ENCODE assay signal across 12 mouse cellular contexts in the genomic region with DNA sequence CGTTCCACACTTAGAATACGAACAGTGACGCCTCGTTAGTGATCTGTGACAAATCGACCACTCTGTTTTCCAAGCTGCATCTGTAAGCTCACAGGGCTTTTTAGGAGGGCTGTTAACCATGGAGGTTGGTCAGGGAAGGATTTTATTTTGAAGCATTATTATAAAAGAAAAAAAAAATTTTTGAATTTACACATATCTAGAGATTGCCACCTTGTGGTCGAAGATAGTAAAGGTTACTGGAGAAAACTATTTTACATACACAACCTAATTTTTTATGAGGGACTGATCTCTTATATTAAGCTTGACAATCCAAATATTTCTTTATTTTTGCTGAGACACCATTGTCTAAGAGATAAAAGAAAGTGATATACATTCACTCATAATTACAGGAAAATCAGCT.
DNase-seq lines count a peak whose midpoint lies in the region; ATAC-seq and TF ChIP-seq lines count a peak whose summit lies in the region.
"Had no signal": no experiment of that assay in that cellular context is flagged by ENCODE, and none has a peak within 500 bp of the region (broad histone marks: within the 10 kb centered on the region; RNA-seq: fewer than 3 reads in every experiment).

No protein-coding gene starts in this region.

- no peak overlapping the region for H3K4me2 ChIP-seq in hindbrain, postnatal 0 days (ENCODE audit: low read depth, low read length)
- H3K4me2 ChIP-seq in hindbrain, embryonic 13.5 days, result no peak overlapping the region
- no peak overlapping the region for H3K4me2 ChIP-seq in midbrain, postnatal 0 days (ENCODE audit: low read depth, low read length, poor library complexity, severe bottlenecking)
- no peak overlapping the region for H3K4me2 ChIP-seq in midbrain, embryonic 15.5 days
- H3K4me2 ChIP-seq in neural tube, embryonic 15.5 days, result no peak overlapping the region
- H3K4me2 ChIP-seq: lung, embryonic 15.5 days had no signal

- H3K4me1 ChIP-seq in hindbrain, postnatal 0 days (ENCODE audit: insufficient read depth, low read length), result no peaks in the 10 kb centered on the region; the same call in 1 of the 2 replicates
- H3K4me1 ChIP-seq in hindbrain, embryonic 13.5 days (replicated peaks), result peaks cover 9% of the 10 kb centered on the region
- H3K4me1 ChIP-seq in midbrain, postnatal 0 days (ENCODE audit: insufficient read depth, low read length), result peaks cover 5% of the 10 kb centered on the region; the same call in 1 of the 2 replicates
- peaks cover 14% of the 10 kb centered on the region for H3K4me1 ChIP-seq in midbrain, embryonic 15.5 days
- no peaks in the 10 kb centered on the region for H3K4me1 ChIP-seq in cortical plate, adult 2 months (ENCODE audit: control insufficient read depth, insufficient read depth, low read length)
- peaks cover 8% of the 10 kb centered on the region; the same call in 1 of the 2 replicates for H3K4me1 ChIP-seq in neural tube, embryonic 15.5 days
- H3K4me1 ChIP-seq: lung, embryonic 15.5 days had no signal

- ATAC-seq in hindbrain, postnatal 0 days, result no peak
- no peak for ATAC-seq in hindbrain, embryonic 13.5 days (ENCODE audit: low FRiP score)
- ATAC-seq in midbrain, postnatal 0 days (ENCODE audit: low FRiP score), result no peak
- ATAC-seq in midbrain, embryonic 15.5 days (replicated peaks), result no peak
- ATAC-seq in neural tube, embryonic 15.5 days (ENCODE audit: low FRiP score), result no peak
- ATAC-seq: activated CD4-positive, CD25-positive, alpha-beta regulatory T cell, adult 4 months had no signal

- peak; percentile 76 for DNase-seq in hindbrain, postnatal 0 days (ENCODE audit: low spot score)
- peak; percentile 73 for DNase-seq in midbrain, postnatal 0 days (ENCODE audit: low spot score)
- no peak for DNase-seq in testis, postnatal 14 days (ENCODE audit: low spot score)
- DNase-seq: cerebellum, postnatal 14 days; heart, postnatal 14 days; kidney, adult 9 months had no signal

- no peak overlapping the region for H3K27ac ChIP-seq in hindbrain, postnatal 0 days
- H3K27ac ChIP-seq in hindbrain, embryonic 13.5 days, result no peak overlapping the region
- H3K27ac ChIP-seq in midbrain, postnatal 0 days (ENCODE audit: low read depth, low read length), result no peak overlapping the region
- H3K27ac ChIP-seq in midbrain, embryonic 15.5 days, result no peak overlapping the region
- no peak overlapping the region for H3K27ac ChIP-seq in cortical plate, adult 2 months (ENCODE audit: insufficient read depth, low read length)
- H3K27ac ChIP-seq in neural tube, embryonic 15.5 days (replicated peaks), result no peak overlapping the region
- H3K27ac ChIP-seq: lung, embryonic 15.5 days had no signal

- no peaks in the 10 kb centered on the region for H3K36me3 ChIP-seq in hindbrain, postnatal 0 days (ENCODE audit: insufficient read depth, low read length)
- H3K36me3 ChIP-seq in hindbrain, embryonic 13.5 days, result no peaks in the 10 kb centered on the region
- H3K36me3 ChIP-seq in midbrain, postnatal 0 days (ENCODE audit: insufficient read depth, low read length), result no peaks in the 10 kb centered on the region
- no peaks in the 10 kb centered on the region for H3K36me3 ChIP-seq in midbrain, embryonic 15.5 days (replicated peaks)
- H3K36me3 ChIP-seq in neural tube, embryonic 15.5 days, result no peaks in the 10 kb centered on the region
- H3K36me3 ChIP-seq: lung, embryonic 15.5 days had no signal

- no peaks in the 10 kb centered on the region for H3K9me3 ChIP-seq in hindbrain, postnatal 0 days (ENCODE audit: low read length)
- no peaks in the 10 kb centered on the region for H3K9me3 ChIP-seq in hindbrain, embryonic 13.5 days
- H3K9me3 ChIP-seq in midbrain, postnatal 0 days (ENCODE audit: low read length), result no peaks in the 10 kb centered on the region
- H3K9me3 ChIP-seq in midbrain, embryonic 15.5 days, result no peaks in the 10 kb centered on the region
- H3K9me3 ChIP-seq in neural tube, embryonic 15.5 days (replicated peaks), result no peaks in the 10 kb centered on the region
- H3K9me3 ChIP-seq: lung, embryonic 15.5 days had no signal

- H3K9ac ChIP-seq in hindbrain, postnatal 0 days (replicated peaks; ENCODE audit: low read length), result no peak overlapping the region
- no peak overlapping the region for H3K9ac ChIP-seq in hindbrain, embryonic 13.5 days
- H3K9ac ChIP-seq in midbrain, postnatal 0 days (replicated peaks; ENCODE audit: low read length, poor library complexity, severe bottlenecking), result no peak overlapping the region
- H3K9ac ChIP-seq in midbrain, embryonic 15.5 days, result no peak overlapping the region
- no peak overlapping the region for H3K9ac ChIP-seq in neural tube, embryonic 15.5 days (replicated peaks)
- H3K9ac ChIP-seq: lung, embryonic 15.5 days had no signal

- H3K27me3 ChIP-seq in hindbrain, postnatal 0 days (ENCODE audit: insufficient read depth, low read length), result no peaks in the 10 kb centered on the region
- no peaks in the 10 kb centered on the region for H3K27me3 ChIP-seq in hindbrain, embryonic 13.5 days
- H3K27me3 ChIP-seq in midbrain, postnatal 0 days (ENCODE audit: insufficient read depth, low read length), result no peaks in the 10 kb centered on the region
- no peaks in the 10 kb centered on the region for H3K27me3 ChIP-seq in midbrain, embryonic 15.5 days (replicated peaks)
- no peaks in the 10 kb centered on the region for H3K27me3 ChIP-seq in neural tube, embryonic 15.5 days (replicated peaks)
- H3K27me3 ChIP-seq: lung, embryonic 15.5 days had no signal

- no peak overlapping the region for H3K4me3 ChIP-seq in hindbrain, postnatal 0 days (ENCODE audit: low read length)
- no peak overlapping the region for H3K4me3 ChIP-seq in hindbrain, embryonic 13.5 days
- no peak overlapping the region for H3K4me3 ChIP-seq in midbrain, postnatal 0 days (ENCODE audit: low read depth, low read length)
- H3K4me3 ChIP-seq in midbrain, embryonic 15.5 days, result no peak overlapping the region
- peak overlapping the region; percentile 18; the same call in 1 of the 2 replicates for H3K4me3 ChIP-seq in cortical plate, adult 2 months (ENCODE audit: insufficient read depth, low read length)
- H3K4me3 ChIP-seq in neural tube, embryonic 15.5 days (replicated peaks), result no peak overlapping the region
- H3K4me3 ChIP-seq: lung, embryonic 15.5 days had no signal

- peak; percentile 51 for TF ChIP-seq CTCF in hindbrain, postnatal 0 days (IDR thresholded peaks at IDR 0.05; ENCODE audit: low read depth)
- TF ChIP-seq CTCF in midbrain, postnatal 0 days (IDR thresholded peaks at IDR 0.05), result peak; percentile 73
- no peak for TF ChIP-seq CTCF in cortical plate, adult 2 months (IDR thresholded peaks at IDR 0.05; ENCODE audit: extremely low read depth, insufficient read depth, low read length)

- 70% methylated on average over 6 of the region's 6 CpGs for WGBS in hindbrain, postnatal 0 days
- WGBS in hindbrain, embryonic 13.5 days, result 77% methylated on average over 6 of the region's 6 CpGs
- WGBS in midbrain, postnatal 0 days, result 58% methylated on average over 6 of the region's 6 CpGs
- 63% methylated on average over 6 of the region's 6 CpGs for WGBS in midbrain, embryonic 15.5 days
- WGBS in neural tube, embryonic 15.5 days, result 70% methylated on average over 6 of the region's 6 CpGs

- no peak for TF ChIP-seq POLR2A in cortical plate, adult 2 months (IDR thresholded peaks at IDR 0.05; ENCODE audit: extremely low read depth, insufficient read depth, low read length)
